Mouse (Mus musculus): Measurements from ENCODE around the gene Rnf25.

- TF ChIP-seq GATA1 (IDR thresholded peaks at IDR 0.05; ENCODE audit: borderline replicate concordance, low read length) (no peak), FLI1 (IDR thresholded peaks at IDR 0.05; ENCODE audit: low read length) (no peak)
Observed at GRCm38 (mm10) chr1:74584616-74585398, 16.4 kb downstream of the Rnf25 start.
